Mouse (Mus musculus) cortical plate, adult 2 months (tissue): ENCODE data around the gene Gpr182.

Experiments
- CTCF ChIP-seq: fragments of 200-500 bp; IDR thresholded peaks from 2 replicates; pipeline ENCODE4 v1.5.1; 2011; ENCODE audit warnings: mild to moderate bottlenecking, control low read depth, low read length; ENCODE audit not compliant: insufficient read depth; ENCODE audit errors: extremely low read depth
- POLR2A ChIP-seq: fragments of 200-500 bp; IDR thresholded peaks from 2 replicates; pipeline ENCODE4 v1.6.1; 2011; ENCODE audit warnings: mild to moderate bottlenecking, low read length, control low read depth; ENCODE audit not compliant: insufficient read depth; ENCODE audit errors: extremely low read depth

GRCm38 (mm10) chr10:127739661-127740161 lies 11.8 kb downstream of the Gpr182 start:
- TF ChIP-seq CTCF (no peak), POLR2A (no peak)
